Mouse (Mus musculus) spleen, adult 2 months (tissue): Measurements from ENCODE around the gene Ssh2. TPM values are rescaled to one million over a fixed set of nuclear protein-coding genes. Genes with fewer than 3 reads are reported as not detected.

Source experiments
- DNase-seq, 2 experiments: peaks; one replicate each; pipeline versions ENCODE4 v3.0.0 to v3.0.0-alpha.2; 2012 to 2021; ENCODE audit warnings: low spot score in 2 of 2, low read depth in 1 of 2
- H3K27ac ChIP-seq: fragments of 200-500 bp; 2 replicates; pipeline ENCODE4 v1.5.1; 2012; ENCODE audit warnings: low read length, inconsistent platforms; ENCODE audit not compliant: insufficient read depth
- H3K27me3 ChIP-seq: fragments of 200-500 bp; 2 replicates; pipeline ENCODE4 v1.6.1; 2012; ENCODE audit warnings: mild to moderate bottlenecking, moderate library complexity, low read length, inconsistent platforms; ENCODE audit not compliant: control insufficient read depth, insufficient read depth
- H3K36me3 ChIP-seq: fragments of 200-500 bp; 2 replicates; pipeline ENCODE4 v1.6.1; 2012; ENCODE audit warnings: mild to moderate bottlenecking, low read length, inconsistent platforms; ENCODE audit not compliant: control insufficient read depth, insufficient read depth
- H3K4me1 ChIP-seq: fragments of 200-500 bp; 2 replicates; pipeline ENCODE4 v1.6.1; 2011; ENCODE audit warnings: inconsistent platforms; ENCODE audit not compliant: control insufficient read depth, insufficient read depth, insufficient read length
- H3K4me3 ChIP-seq: fragments of 200-500 bp; 2 replicates; pipeline ENCODE4 v1.5.1; 2011; ENCODE audit warnings: mild to moderate bottlenecking, inconsistent platforms; ENCODE audit not compliant: insufficient read depth, insufficient read length; ENCODE audit errors: extremely low read depth
- CTCF ChIP-seq: fragments of 200-500 bp; IDR thresholded peaks from 2 replicates; pipeline ENCODE4 v1.5.1; 2011; ENCODE audit warnings: mild to moderate bottlenecking, inconsistent platforms; ENCODE audit not compliant: insufficient read depth, insufficient read length, insufficient replicate concordance; ENCODE audit errors: extremely low read depth
- POLR2A ChIP-seq: fragments of 200-500 bp; IDR thresholded peaks from 2 replicates; pipeline ENCODE4 v1.6.1; 2011; ENCODE audit warnings: low read depth, low read length, inconsistent platforms
- WGBS: fragments of 180-500 bp; shearing (Covaris S2); methylation state at CpG from one replicate; pipeline ENCODE4 v1.1.7; 2018; 5-methylcytosine and 5-hydroxymethylcytosine counted together
- polyA plus RNA-seq: library from polyadenylated mRNA; depleted of rRNA; stranded (reverse); fragments of >200 nt; gene quantifications from 2 replicates; pipeline ENCODE4 v1.2.3, GENCODE M21; 2012

The Ssh2 gene
- polyA plus RNA-seq, 1 experiment, result 21.2 TPM

GRCm38 (mm10) chr11:77297246-77297645 lies 81.2 kb downstream of the Ssh2 start:
- DNase-seq, result no peak
- no peak for TF ChIP-seq POLR2A
- no peak for TF ChIP-seq CTCF
- Histone ChIP-seq H3K4me1 (no peaks in the 10 kb centered on the region), H3K4me3 (no peak overlapping the region), H3K27ac (no peak overlapping the region), H3K36me3 (no peaks in the 10 kb centered on the region), H3K27me3 (no peaks in the 10 kb centered on the region)
- 92% methylated on average over 1 of the region's 1 CpGs for WGBS

DNA sequence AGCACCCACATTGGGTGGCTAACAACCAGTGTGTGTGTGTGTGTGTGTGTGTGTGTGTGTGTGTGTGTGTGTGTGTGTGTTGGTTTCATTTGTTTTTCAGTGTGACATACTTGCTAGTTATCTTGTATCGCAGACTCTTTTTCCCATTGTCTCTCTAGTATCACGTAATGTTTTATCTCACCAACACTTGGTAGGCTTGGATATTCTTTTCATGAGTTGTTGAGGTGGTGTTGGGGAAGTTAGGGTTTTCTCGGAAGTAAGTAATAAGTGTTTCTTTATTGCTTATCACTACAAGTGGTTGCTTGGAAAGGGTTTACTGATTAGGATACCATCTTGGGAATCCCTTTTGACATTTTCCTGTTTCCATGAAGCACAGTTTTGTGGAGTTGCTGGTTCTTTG lies 91.1 kb downstream of the Ssh2 start:
- H3K36me3 ChIP-seq, result no peaks in the 10 kb centered on the region
- H3K4me3 ChIP-seq, result no peak overlapping the region
- H3K27ac ChIP-seq, result no peak overlapping the region
- WGBS, result 86% methylated on average over 3 of the region's 3 CpGs
- no peak for TF ChIP-seq CTCF
- no peak for TF ChIP-seq POLR2A
- no peak for DNase-seq
- H3K4me1 ChIP-seq, result no peaks in the 10 kb centered on the region
- no peaks in the 10 kb centered on the region for H3K27me3 ChIP-seq

- Histone ChIP-seq H3K36me3 (no peaks in the 10 kb centered on the region), H3K4me3 (no peak overlapping the region), H3K27me3 (no peaks in the 10 kb centered on the region), H3K4me1 (no peaks in the 10 kb centered on the region), H3K27ac (no peak overlapping the region)
- TF ChIP-seq CTCF (0 out of 2 replicates have a peak, but pooled peaks have one; percentile 5), POLR2A (no peak)
- DNase-seq, result peak; percentile 28
- WGBS, result 16% methylated on average over 1 of the region's 1 CpGs
Measured at GRCm38 (mm10) chr11:77308533-77308932, 92.4 kb downstream of the Ssh2 start.

GRCm38 (mm10) chr11:77317721-77318477 lies 101.8 kb downstream of the Ssh2 start:
- TF ChIP-seq POLR2A (no peak), CTCF (no peak)
- DNase-seq, result peak in 1 of 2 experiments; percentile 12
- Histone ChIP-seq H3K4me1 (no peaks in the 10 kb centered on the region), H3K27me3 (no peaks in the 10 kb centered on the region), H3K4me3 (no peak overlapping the region), H3K36me3 (no peaks in the 10 kb centered on the region), H3K27ac (no peak overlapping the region)
- WGBS, result 43% methylated on average over 3 of the region's 3 CpGs

- no peak for DNase-seq
- no peaks in the 10 kb centered on the region for H3K36me3 ChIP-seq
- H3K4me1 ChIP-seq, result no peaks in the 10 kb centered on the region
- TF ChIP-seq POLR2A, result no peak
- TF ChIP-seq CTCF, result no peak
- no peak overlapping the region for H3K4me3 ChIP-seq
- no peaks in the 10 kb centered on the region for H3K27me3 ChIP-seq
- no peak overlapping the region for H3K27ac ChIP-seq
Measured at GRCm38 (mm10) chr11:77318478-77319118, 102.5 kb downstream of the Ssh2 start.

DNA sequence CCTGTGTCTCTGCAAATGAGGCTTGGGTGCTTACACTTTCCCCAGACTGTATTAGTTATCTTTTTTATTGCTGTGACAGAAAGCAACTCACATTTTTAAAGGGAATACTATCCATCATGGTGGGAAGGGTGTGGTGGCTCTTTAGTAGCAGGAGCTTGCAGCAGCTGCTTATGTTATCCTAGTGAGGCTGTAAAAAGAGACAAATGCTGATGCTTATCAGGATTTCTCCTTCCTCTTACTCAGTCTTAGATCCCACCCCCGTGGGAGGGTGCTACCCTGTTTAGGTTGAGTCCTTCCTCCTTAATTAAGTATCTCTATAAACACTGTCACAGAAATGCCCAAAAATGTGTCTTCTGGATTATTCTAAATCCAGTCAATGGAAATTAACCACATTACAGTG lies 105.1 kb downstream of the Ssh2 start:
- no peak for TF ChIP-seq CTCF
- TF ChIP-seq POLR2A, result no peak

GRCm38 (mm10) chr11:77330529-77330928 lies 114.4 kb downstream of the Ssh2 start:
- no peaks in the 10 kb centered on the region for H3K4me1 ChIP-seq
- DNase-seq, result no peak
- WGBS, result 90% methylated on average over 2 of the region's 2 CpGs
- H3K36me3 ChIP-seq, result peaks cover 2% of the 10 kb centered on the region; the same call in 1 of the 2 replicates
- H3K27ac ChIP-seq, result no peak overlapping the region
- no peak for TF ChIP-seq POLR2A
- no peaks in the 10 kb centered on the region for H3K27me3 ChIP-seq
- no peak overlapping the region for H3K4me3 ChIP-seq

More for the DNA sequence above, 105.1 kb downstream of the Ssh2 start:
- WGBS, result 13% methylated on average over 1 of the region's 1 CpGs
- H3K36me3 ChIP-seq, result no peaks in the 10 kb centered on the region
- H3K4me1 ChIP-seq, result no peaks in the 10 kb centered on the region
- no peak for DNase-seq
- no peak overlapping the region for H3K4me3 ChIP-seq
- no peak overlapping the region for H3K27ac ChIP-seq
- no peaks in the 10 kb centered on the region for H3K27me3 ChIP-seq
